Mouse (Mus musculus): ENCODE data around the gene Alk.

Alk gene

GRCm38 (mm10) chr17:72395956-72396355 lies 208.5 kb downstream of the Alk start:
- no peak for DNase-seq

DNA sequence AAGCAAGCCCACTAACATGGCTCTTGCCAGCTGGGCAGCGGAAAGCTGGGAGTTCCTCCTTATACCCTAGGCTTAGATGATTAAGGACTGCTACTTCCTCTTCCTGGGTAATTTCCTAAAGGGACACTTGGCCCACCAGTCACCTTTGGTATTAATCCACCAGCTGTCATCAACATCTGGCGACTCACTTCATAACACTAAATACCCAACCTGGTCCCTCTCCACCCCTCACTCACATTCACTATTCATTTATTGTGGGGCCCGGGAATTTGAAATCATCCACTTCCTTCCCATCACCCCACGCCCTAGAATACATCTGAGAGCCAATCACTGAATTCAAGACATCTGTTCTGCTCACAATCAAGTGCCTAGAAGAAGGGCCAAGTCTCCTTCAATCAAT lies 235.4 kb downstream of the Alk start:
- DNase-seq: no peak

GRCm38 (mm10) chr17:72362811-72363496 lies 241.5 kb downstream of the Alk start:
- DNase-seq: no peak

- no peak for DNase-seq
Measured at GRCm38 (mm10) chr17:72361961-72362360, 242.5 kb downstream of the Alk start.

DNA sequence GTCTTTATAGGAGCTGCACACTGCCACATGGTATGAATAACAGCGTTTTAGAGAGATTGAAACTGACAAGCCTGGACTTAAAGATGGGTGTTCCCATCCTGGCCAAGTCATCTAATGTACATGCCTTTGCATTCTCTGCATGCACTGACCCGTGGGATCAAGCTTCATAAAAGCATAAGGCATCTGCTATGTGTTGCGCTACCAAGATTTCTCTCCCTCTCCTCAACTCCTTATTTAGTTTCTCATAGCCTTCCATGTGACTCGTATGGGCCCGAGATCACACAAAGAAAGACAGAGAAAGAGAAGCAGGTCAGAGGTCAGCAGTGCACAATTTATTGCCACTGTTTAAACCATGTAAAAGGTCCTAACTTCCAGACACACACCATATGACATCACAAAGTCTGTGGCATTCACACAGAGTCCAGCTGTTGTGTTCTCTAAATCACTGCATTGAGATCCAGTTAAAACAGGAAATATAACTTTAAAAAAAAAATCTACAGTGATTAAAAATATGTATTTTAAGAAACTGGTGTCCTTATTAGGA lies 247.6 kb downstream of the Alk start:
- no peak for DNase-seq

- no peak for DNase-seq
Measured at GRCm38 (mm10) chr17:72339437-72339836, 265.0 kb downstream of the Alk start.

DNA sequence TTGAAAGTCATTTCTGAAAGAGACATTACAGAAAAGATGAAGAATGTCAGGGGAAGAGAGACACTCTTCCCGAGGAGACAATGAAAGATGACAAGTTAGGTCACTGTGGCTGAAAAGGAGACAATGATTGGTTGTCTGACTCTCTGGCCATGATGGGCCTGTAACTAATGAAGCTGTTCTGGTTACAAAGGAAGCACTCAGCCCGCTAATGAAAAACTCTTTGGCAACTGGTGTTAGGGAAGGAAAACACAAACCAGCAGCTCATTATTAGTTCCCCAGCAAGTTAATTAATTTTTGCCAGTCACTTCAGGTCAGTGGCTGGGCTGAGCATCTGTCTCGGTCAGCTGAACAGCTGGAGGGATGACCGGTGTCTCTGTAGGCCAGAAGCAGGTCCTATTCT lies 271.5 kb downstream of the Alk start:
- no peak for DNase-seq

DNA sequence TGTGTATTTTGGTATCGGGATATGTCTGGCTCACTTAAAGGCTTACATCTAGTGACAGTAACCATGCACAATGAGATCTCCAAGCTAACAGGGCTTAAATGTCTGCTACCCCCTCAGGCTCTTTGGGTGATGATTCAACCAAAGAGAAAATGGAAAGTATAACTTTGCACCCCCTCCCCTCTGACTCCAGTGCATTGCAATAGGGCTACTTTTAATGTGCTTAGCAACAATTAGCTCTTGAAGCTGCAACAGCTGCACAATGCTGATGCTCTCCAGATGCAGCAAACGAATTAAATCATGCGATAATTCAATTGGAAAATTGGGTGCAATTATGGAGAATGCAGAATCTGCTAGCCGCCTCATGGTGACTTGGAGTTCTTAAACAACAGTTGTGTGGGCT lies 278.5 kb downstream of the Alk start:
- DNase-seq: no peak

DNA sequence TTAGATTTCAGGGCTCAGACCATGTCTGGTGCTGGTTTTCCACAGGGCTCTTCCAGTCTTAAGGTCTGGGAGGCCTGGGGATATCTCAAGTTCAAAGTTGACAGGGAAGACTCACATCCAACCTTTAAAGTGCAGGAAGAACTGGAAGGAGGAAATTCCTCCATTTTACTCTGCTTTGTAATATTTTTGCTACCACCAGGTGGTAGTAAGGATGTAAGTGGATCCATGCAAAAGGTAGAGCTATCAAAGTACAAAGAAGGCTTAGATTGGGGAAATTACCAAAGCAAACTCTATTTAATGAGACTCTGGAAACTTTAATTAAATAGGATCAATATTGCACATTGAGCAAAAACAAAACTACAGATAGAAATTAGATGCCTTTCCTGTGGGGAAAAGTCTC lies 284.9 kb downstream of the Alk start:
- DNase-seq: no peak

DNA sequence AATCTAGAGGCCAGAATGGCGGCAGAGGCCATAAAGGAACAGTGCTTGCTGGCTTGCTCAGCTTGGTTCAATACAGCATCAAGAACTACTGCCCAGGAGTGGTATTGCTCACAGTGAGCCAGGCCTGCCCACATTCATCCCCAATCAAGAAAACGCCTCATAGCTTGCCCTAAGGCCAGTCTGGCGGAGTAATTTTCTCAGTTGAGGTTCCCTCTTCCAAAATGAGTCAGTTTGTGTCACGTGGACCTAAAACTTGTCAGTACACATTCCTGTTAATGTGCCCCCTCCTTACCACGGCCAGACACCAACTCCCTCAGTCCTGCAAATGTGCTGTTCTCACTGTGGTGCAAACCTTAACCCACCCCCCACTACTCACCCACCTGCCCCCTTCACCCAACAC lies 304.8 kb downstream of the Alk start:
- no peak for DNase-seq

DNA sequence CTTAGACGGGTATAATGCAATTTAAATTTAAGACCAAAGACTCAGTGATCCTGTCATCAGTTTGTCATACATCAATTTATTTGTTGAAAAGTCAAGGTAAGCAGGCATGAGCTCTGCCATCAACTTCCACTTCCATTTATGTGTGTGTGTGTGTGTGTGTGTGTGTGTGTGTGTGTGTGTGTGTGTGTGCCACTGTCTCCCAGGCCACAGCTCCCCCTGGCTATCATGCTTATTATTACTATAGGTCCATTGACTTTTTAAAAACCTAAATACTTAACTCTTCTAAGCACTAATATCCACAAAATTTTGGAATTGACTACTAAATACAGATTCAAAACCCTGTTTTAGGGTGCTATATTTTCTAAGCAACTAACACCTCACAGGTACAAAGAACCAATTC lies 308.1 kb downstream of the Alk start:
- DNase-seq: no peak

- no peak for DNase-seq
Measured at GRCm38 (mm10) chr17:72293267-72293580, 311.2 kb downstream of the Alk start.

DNA sequence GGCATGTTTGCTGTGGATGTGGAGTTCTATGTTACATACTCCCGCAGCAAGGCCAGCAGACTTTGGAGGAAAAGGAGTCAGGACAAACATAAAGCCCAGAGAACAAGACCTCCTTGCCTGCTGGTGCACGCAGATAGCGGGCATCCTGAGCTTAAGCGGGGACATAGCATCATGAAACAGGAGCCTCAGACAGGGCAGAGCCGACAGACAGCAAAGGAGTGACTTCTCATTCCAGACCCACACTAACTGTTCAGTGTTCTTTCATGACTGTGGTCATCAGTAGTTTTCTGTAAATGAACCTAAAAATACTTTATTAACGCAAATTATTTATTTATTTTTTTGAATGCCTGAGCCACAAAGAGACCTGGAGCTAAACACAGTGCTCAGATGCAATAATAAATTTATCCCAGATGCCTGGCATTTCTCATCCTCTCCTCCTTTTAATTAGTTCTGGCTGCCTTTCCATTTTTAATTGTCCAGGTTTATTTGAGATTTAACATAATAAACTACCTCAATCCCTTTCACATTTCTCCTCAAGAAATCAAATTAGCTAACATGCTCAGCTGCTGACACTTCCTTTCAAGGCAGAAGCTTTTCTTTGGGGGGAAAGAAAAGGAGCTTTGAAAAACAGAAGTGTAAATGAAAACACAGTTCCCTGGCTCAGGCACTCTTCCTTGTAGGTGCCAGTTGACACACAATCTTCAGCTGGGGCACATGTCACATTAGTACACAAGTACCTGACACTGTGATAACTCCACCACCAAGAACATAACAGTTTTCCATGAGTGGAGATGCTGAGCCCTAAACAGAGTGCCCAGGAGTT lies 311.8 kb downstream of the Alk start:
- no peak for DNase-seq

- DNase-seq: no peak
Measured at GRCm38 (mm10) chr17:72285961-72286360, 318.5 kb downstream of the Alk start.

DNA sequence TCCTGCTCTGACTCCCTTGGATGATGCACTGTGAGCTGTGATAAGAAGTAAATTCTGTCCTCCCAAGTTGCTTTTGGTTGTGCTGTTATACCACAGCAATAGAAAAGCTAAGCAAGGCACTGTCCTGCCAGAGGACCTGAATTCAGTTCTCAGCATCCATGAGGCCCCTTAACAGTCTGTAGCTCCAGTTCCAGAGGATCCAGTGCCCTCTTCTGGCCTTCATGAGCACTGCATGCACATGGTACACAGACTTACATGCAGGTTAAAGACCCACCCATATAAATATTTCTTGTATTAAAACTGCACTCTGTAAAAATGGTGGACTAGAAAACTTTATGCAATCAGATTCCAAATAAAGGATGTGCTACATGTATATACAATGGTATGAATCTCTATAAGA lies 326.1 kb downstream of the Alk start:
- DNase-seq: no peak

DNA sequence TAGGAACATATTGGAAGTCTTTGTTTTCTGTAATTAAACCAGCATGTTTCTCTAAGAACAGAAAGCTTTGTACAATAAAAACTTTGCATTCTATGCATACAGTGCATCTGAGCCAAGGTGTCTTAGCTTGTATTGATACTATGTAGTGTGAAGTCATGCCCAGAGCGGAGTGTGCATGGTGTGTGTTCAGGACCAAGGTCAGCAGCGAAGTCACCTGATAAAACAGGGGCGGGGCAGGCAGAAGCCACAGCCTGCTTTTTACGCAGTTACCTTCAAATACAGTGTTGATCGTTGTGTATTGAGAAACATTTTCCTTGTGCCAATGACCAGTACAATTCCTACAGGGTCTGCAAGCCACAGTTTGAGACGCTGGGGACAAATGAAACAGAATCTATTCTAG lies 327.6 kb downstream of the Alk start:
- DNase-seq: no peak

DNA sequence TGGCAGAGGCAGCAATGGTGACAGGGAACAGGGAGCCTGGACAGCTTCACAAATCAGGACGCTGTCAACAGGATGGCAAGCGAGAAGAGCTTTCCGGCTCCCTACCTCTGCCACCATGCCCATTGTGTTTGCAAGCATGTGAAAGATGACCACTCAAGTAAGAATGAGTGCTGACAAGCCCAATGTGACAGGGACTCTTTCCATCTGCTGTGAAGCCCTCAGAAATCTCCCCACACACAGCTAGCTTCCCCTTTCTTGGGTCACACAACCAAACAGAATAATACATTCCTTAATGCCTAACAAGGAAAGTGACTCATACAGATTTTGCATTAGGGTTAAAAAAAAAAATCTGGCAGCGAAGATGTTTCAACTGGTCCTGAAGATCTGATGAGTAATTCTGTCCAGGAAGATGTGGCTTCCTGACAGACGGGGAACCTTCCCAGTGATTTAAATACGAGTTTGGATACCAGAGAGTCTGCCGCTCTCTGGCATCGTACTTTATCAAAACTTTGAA lies 329.0 kb downstream of the Alk start:
- no peak for DNase-seq

- DNase-seq: no peak
Measured at GRCm38 (mm10) chr17:72274205-72274604, 330.2 kb downstream of the Alk start.

DNA sequence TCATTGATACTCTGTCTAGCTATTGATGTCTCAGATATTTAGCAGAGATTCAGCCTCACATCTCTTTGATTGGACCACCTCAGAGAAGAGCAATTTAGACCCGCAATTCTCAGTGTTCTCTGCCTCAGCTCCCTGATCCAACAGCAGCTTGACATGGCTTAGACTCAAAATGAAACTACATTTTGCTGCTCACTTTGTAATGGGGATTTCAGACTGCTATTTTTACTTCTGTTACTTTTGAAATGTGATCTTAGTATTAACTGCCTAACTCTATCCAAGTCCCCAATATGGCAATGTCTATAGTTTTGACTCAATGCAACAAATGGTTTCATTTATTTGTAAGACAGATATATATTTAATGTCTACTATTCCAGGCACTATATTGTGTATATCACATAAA lies 332.8 kb downstream of the Alk start:
- no peak for DNase-seq

DNA sequence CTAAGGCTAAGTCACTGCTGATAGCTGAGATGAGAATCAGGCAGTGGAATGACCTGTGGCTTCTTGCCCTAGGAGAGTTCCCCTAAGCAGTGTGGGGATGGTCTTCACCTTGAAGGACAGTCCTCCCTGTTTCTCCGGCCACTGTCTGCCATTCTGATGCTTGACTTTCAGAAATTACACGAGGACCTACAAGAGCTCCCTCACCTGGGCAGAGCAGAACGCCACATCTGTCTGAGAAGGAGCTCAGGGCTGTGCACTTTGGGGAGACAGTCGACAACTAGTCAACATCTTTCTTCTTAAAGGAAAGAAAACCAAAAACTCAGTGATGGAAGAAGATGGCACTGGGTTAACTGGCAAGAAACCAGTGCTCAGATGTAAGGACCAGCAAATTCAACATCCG lies 335.9 kb downstream of the Alk start:
- DNase-seq: no peak

- no peak for DNase-seq
Measured at GRCm38 (mm10) chr17:72265171-72266022, 339.0 kb downstream of the Alk start.

- no peak for DNase-seq
Measured at GRCm38 (mm10) chr17:72253411-72253810, 351.0 kb downstream of the Alk start.

DNA sequence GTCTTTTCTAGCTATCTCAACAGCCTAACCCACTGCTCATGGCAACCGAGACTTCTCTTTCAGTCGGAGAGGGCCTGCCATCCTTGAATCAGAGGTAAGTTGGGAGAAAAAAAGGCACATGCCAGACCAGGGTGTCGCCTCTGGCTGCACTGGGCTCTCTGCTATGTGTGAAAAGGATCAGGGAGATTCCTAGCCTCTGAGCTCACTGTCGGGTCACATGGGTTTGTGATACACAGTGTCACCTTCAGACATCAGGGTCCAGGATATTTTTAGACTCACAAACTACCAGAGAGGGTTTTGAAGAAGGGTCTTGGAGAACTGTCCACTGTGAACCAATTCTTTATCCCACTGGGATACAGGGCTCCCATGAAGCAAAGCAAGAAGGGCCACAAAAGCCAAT lies 352.9 kb downstream of the Alk start:
- no peak for DNase-seq

All from thymus, postnatal 4 days (tissue).